16 mouse cellular contexts compared by ENCODE assay signal in genomic region chr17:36900691-36901090, GRCm38 (mm10). TPM values are rescaled to one million over a fixed set of nuclear protein-coding genes. Genes with fewer than 3 reads are reported as not detected.
DNase-seq lines count a peak whose midpoint lies in the region; ATAC-seq and TF ChIP-seq lines count a peak whose summit lies in the region.
"Had no signal": no experiment of that assay in that cellular context is flagged by ENCODE, and none has a peak within 500 bp of the region (broad histone marks: within the 10 kb centered on the region; RNA-seq: fewer than 3 reads in every experiment).

No protein-coding gene starts in this region.

- H3K4me3 ChIP-seq in kidney, postnatal 0 days (replicated peaks; ENCODE audit: low read depth, low read length): no peak overlapping the region
- H3K4me3 ChIP-seq in midbrain, postnatal 0 days (ENCODE audit: low read depth, low read length): no peak overlapping the region
- H3K4me3 ChIP-seq in midbrain, embryonic 15.5 days: no peak overlapping the region
- H3K4me3 ChIP-seq in stomach, postnatal 0 days (ENCODE audit: low read depth, low read length): no peak overlapping the region
- H3K4me3 ChIP-seq: heart, embryonic 15.5 days; hindbrain, embryonic 15.5 days; kidney, embryonic 15.5 days had no signal

- H3K4me1 ChIP-seq in kidney, postnatal 0 days (replicated peaks; ENCODE audit: insufficient read depth, low read length): no peaks in the 10 kb centered on the region
- no peaks in the 10 kb centered on the region for H3K4me1 ChIP-seq in midbrain, postnatal 0 days (ENCODE audit: insufficient read depth, low read length)
- no peaks in the 10 kb centered on the region for H3K4me1 ChIP-seq in midbrain, embryonic 15.5 days
- no peaks in the 10 kb centered on the region for H3K4me1 ChIP-seq in stomach, postnatal 0 days (replicated peaks; ENCODE audit: control insufficient read depth, insufficient read depth)
- H3K4me1 ChIP-seq: heart, embryonic 15.5 days; hindbrain, embryonic 15.5 days; kidney, embryonic 15.5 days had no signal

- no peak overlapping the region for H3K27ac ChIP-seq in kidney, postnatal 0 days
- no peak overlapping the region for H3K27ac ChIP-seq in midbrain, postnatal 0 days (ENCODE audit: low read depth, low read length)
- no peak overlapping the region for H3K27ac ChIP-seq in midbrain, embryonic 15.5 days
- no peak overlapping the region for H3K27ac ChIP-seq in stomach, postnatal 0 days (replicated peaks)
- H3K27ac ChIP-seq: heart, embryonic 15.5 days; hindbrain, embryonic 15.5 days; kidney, embryonic 15.5 days had no signal

- H3K9ac ChIP-seq in kidney, postnatal 0 days (ENCODE audit: low read depth, low read length): no peak overlapping the region
- no peak overlapping the region for H3K9ac ChIP-seq in midbrain, postnatal 0 days (replicated peaks; ENCODE audit: low read length, poor library complexity, severe bottlenecking)
- no peak overlapping the region for H3K9ac ChIP-seq in midbrain, embryonic 15.5 days
- no peak overlapping the region for H3K9ac ChIP-seq in stomach, postnatal 0 days (ENCODE audit: low read length)
- H3K9ac ChIP-seq: heart, embryonic 15.5 days; hindbrain, embryonic 15.5 days; kidney, embryonic 15.5 days had no signal

- ATAC-seq in kidney, postnatal 0 days (replicated peaks; ENCODE audit: low FRiP score, low read depth): no peak
- ATAC-seq in midbrain, postnatal 0 days (ENCODE audit: low FRiP score): no peak
- no peak for ATAC-seq in midbrain, embryonic 15.5 days (replicated peaks)
- no peak for ATAC-seq in stomach, postnatal 0 days (ENCODE audit: low FRiP score, low TSS enrichment)

- H3K4me2 ChIP-seq in kidney, postnatal 0 days (ENCODE audit: low read length): no peak overlapping the region
- H3K4me2 ChIP-seq in midbrain, postnatal 0 days (ENCODE audit: low read depth, low read length, poor library complexity, severe bottlenecking): no peak overlapping the region
- H3K4me2 ChIP-seq in midbrain, embryonic 15.5 days: no peak overlapping the region
- no peak overlapping the region for H3K4me2 ChIP-seq in stomach, postnatal 0 days (replicated peaks; ENCODE audit: low read depth)
- H3K4me2 ChIP-seq: heart, embryonic 15.5 days; hindbrain, embryonic 15.5 days; kidney, embryonic 15.5 days had no signal

- H3K36me3 ChIP-seq in kidney, postnatal 0 days (ENCODE audit: insufficient read depth, low read length): no peaks in the 10 kb centered on the region
- H3K36me3 ChIP-seq in midbrain, postnatal 0 days (ENCODE audit: insufficient read depth, low read length): no peaks in the 10 kb centered on the region
- no peaks in the 10 kb centered on the region for H3K36me3 ChIP-seq in midbrain, embryonic 15.5 days (replicated peaks)
- H3K36me3 ChIP-seq in stomach, postnatal 0 days (ENCODE audit: control insufficient read depth, insufficient read depth, low read length): no peaks in the 10 kb centered on the region
- H3K36me3 ChIP-seq: heart, embryonic 15.5 days; hindbrain, embryonic 15.5 days; kidney, embryonic 15.5 days had no signal

- no peak for TF ChIP-seq POLR2A in brain, embryonic 14.5 days (IDR thresholded peaks at IDR 0.05; ENCODE audit: borderline replicate concordance, extremely low read depth, insufficient read depth, insufficient read length, poor library complexity, severe bottlenecking)

- H3K9me3 ChIP-seq in kidney, postnatal 0 days (replicated peaks; ENCODE audit: low read length): no peaks in the 10 kb centered on the region
- no peaks in the 10 kb centered on the region for H3K9me3 ChIP-seq in midbrain, postnatal 0 days (ENCODE audit: low read length)
- no peaks in the 10 kb centered on the region for H3K9me3 ChIP-seq in midbrain, embryonic 15.5 days
- H3K9me3 ChIP-seq in stomach, postnatal 0 days (ENCODE audit: control insufficient read depth, low read length): no peaks in the 10 kb centered on the region
- H3K9me3 ChIP-seq: heart, embryonic 15.5 days; hindbrain, embryonic 15.5 days; kidney, embryonic 15.5 days had no signal

- 33% methylated on average over 1 of the region's 1 CpGs for WGBS in kidney, postnatal 0 days
- WGBS in midbrain, postnatal 0 days: 38% methylated on average over 1 of the region's 1 CpGs
- 46% methylated on average over 1 of the region's 1 CpGs for WGBS in midbrain, embryonic 15.5 days
- WGBS in stomach, postnatal 0 days: 32% methylated on average over 1 of the region's 1 CpGs

- no peak for TF ChIP-seq EP300 in stomach, postnatal 0 days (optimal IDR thresholded peaks at IDR 0.05)

- DNase-seq in kidney, postnatal 0 days (ENCODE audit: low spot score): peak; percentile 30
- DNase-seq in kidney, adult 18-20 months: no peak
- DNase-seq in midbrain, postnatal 0 days (ENCODE audit: low spot score): no peak
- peak; percentile 23 for DNase-seq in brain, embryonic 14.5 days (ENCODE audit: low read depth)
- no peak for DNase-seq in stomach, postnatal 0 days (ENCODE audit: low spot score)
- DNase-seq in urinary bladder, adult 2 months (ENCODE audit: low spot score): no peak
- DNase-seq: adrenal gland, adult 2 months; cerebellum, adult 9-11 months had no signal

- no peaks in the 10 kb centered on the region for H3K27me3 ChIP-seq in kidney, postnatal 0 days (ENCODE audit: insufficient read depth, low read length)
- H3K27me3 ChIP-seq in midbrain, postnatal 0 days (ENCODE audit: insufficient read depth, low read length): no peaks in the 10 kb centered on the region
- no peaks in the 10 kb centered on the region for H3K27me3 ChIP-seq in midbrain, embryonic 15.5 days (replicated peaks)
- H3K27me3 ChIP-seq in stomach, postnatal 0 days (ENCODE audit: control insufficient read depth, insufficient read depth, low read length): no peaks in the 10 kb centered on the region
- H3K27me3 ChIP-seq: heart, embryonic 15.5 days; hindbrain, embryonic 15.5 days; kidney, embryonic 15.5 days had no signal

- TF ChIP-seq CTCF in kidney, postnatal 0 days (IDR thresholded peaks at IDR 0.05; ENCODE audit: low read depth): peak; percentile 44; the same call in 1 of the 2 replicates
- TF ChIP-seq CTCF in midbrain, postnatal 0 days (IDR thresholded peaks at IDR 0.05): peak; percentile 38
- TF ChIP-seq CTCF in brain, embryonic 14.5 days (IDR thresholded peaks at IDR 0.05; ENCODE audit: borderline replicate concordance, extremely low read depth, insufficient read depth, insufficient read length): no peak
- peak; percentile 51 for TF ChIP-seq CTCF in stomach, postnatal 0 days (IDR thresholded peaks at IDR 0.05; ENCODE audit: low read depth)

RNA-seq across cellular contexts. Expression of gene Trim31, which starts 2.8 kb away (rescaled TPM):
- polyA plus RNA-seq in kidney, postnatal 0 days (2015; fragmentation: Nextera tagmentation; extraction: Ambion mirVana): not detected in 2 replicates
- total RNA-seq in midbrain, postnatal 0 days (2014; rRNA removed): not detected in 2 replicates
- not detected in 2 replicates for polyA plus RNA-seq in midbrain, postnatal 0 days (2015; fragmentation: Nextera tagmentation; extraction: Ambion mirVana)
- polyA plus RNA-seq in midbrain, embryonic 15.5 days (2015; fragmentation: Nextera tagmentation; extraction: Ambion mirVana): not detected in 2 replicates
- not detected in 2 replicates for polyA plus RNA-seq in brain, embryonic 14.5 days (2012; rRNA removed)
- 1.4 and 1.8 TPM in 2 replicates for polyA plus RNA-seq in stomach, postnatal 0 days (2015; fragmentation: Nextera tagmentation; extraction: Ambion mirVana)
- not detected in 2 replicates for polyA plus RNA-seq in urinary bladder, adult 2 months (2012; rRNA removed)
- total RNA-seq: adrenal gland, adult 2 months; left cerebral cortex, postnatal 25 days; liver, adult 2 months had no signal
- polyA plus RNA-seq: adrenal gland, adult 2 months; embryonic facial prominence, embryonic 11.5 days; heart, embryonic 15.5 days; hindbrain, embryonic 15.5 days; kidney, embryonic 15.5 days; liver, adult 2 months had no signal

RNA-seq across cellular contexts. Expression of gene Trim40, which starts 10.8 kb away (rescaled TPM):
- not detected in 2 replicates for polyA plus RNA-seq in kidney, postnatal 0 days (2015; fragmentation: Nextera tagmentation; extraction: Ambion mirVana)
- not detected in 2 replicates for total RNA-seq in midbrain, postnatal 0 days (2014; rRNA removed)
- 0.19 and 0.25 TPM in 2 replicates for polyA plus RNA-seq in midbrain, postnatal 0 days (2015; fragmentation: Nextera tagmentation; extraction: Ambion mirVana)
- not detected in 2 replicates for polyA plus RNA-seq in midbrain, embryonic 15.5 days (2015; fragmentation: Nextera tagmentation; extraction: Ambion mirVana)
- polyA plus RNA-seq in brain, embryonic 14.5 days (2012; rRNA removed): 0.08 TPM in 1 of 2 replicates, not detected in the other
- 0.80 and 1.0 TPM in 2 replicates for polyA plus RNA-seq in stomach, postnatal 0 days (2015; fragmentation: Nextera tagmentation; extraction: Ambion mirVana)
- polyA plus RNA-seq in urinary bladder, adult 2 months (2012; rRNA removed): 0.15 and 0.41 TPM in 2 replicates
- total RNA-seq: left cerebral cortex, postnatal 25 days; liver, adult 2 months had no signal
- polyA plus RNA-seq: embryonic facial prominence, embryonic 11.5 days; gonadal fat pad, adult 2 months; heart, embryonic 15.5 days; kidney, embryonic 15.5 days had no signal

RNA-seq across cellular contexts. Expression of gene Trim10, which starts 31.3 kb away (rescaled TPM):
- 0.34 and 0.43 TPM in 2 replicates for polyA plus RNA-seq in kidney, postnatal 0 days (2015; fragmentation: Nextera tagmentation; extraction: Ambion mirVana)
- total RNA-seq in midbrain, postnatal 0 days (2014; rRNA removed): 0.22 and 0.24 TPM in 2 replicates
- polyA plus RNA-seq in midbrain, postnatal 0 days (2015; fragmentation: Nextera tagmentation; extraction: Ambion mirVana): 0.16 and 0.17 TPM in 2 replicates
- 1.2 and 1.5 TPM in 2 replicates for polyA plus RNA-seq in midbrain, embryonic 15.5 days (2015; fragmentation: Nextera tagmentation; extraction: Ambion mirVana)
- 0.19 and 0.52 TPM in 2 replicates for polyA plus RNA-seq in brain, embryonic 14.5 days (2012; rRNA removed)
- polyA plus RNA-seq in stomach, postnatal 0 days (2015; fragmentation: Nextera tagmentation; extraction: Ambion mirVana): 0.28 and 0.32 TPM in 2 replicates
- polyA plus RNA-seq in urinary bladder, adult 2 months (2012; rRNA removed): 0.07 TPM in 2 replicates
- total RNA-seq: left cerebral cortex, postnatal 25 days; liver, adult 2 months had no signal
- polyA plus RNA-seq: liver, adult 2 months had no signal

RNA-seq across cellular contexts. Expression of gene Trim15, which starts 33.7 kb away (rescaled TPM):
- 0.08 TPM in 1 of 2 replicates, not detected in the other for polyA plus RNA-seq in kidney, postnatal 0 days (2015; fragmentation: Nextera tagmentation; extraction: Ambion mirVana)
- 0.27 and 0.33 TPM in 2 replicates for total RNA-seq in midbrain, postnatal 0 days (2014; rRNA removed)
- 0.73 and 0.90 TPM in 2 replicates for polyA plus RNA-seq in midbrain, postnatal 0 days (2015; fragmentation: Nextera tagmentation; extraction: Ambion mirVana)
- 0.79 and 1.2 TPM in 2 replicates for polyA plus RNA-seq in midbrain, embryonic 15.5 days (2015; fragmentation: Nextera tagmentation; extraction: Ambion mirVana)
- polyA plus RNA-seq in brain, embryonic 14.5 days (2012; rRNA removed): 0.09 and 0.16 TPM in 2 replicates
- polyA plus RNA-seq in stomach, postnatal 0 days (2015; fragmentation: Nextera tagmentation; extraction: Ambion mirVana): 2.0 and 2.1 TPM in 2 replicates
- polyA plus RNA-seq in urinary bladder, adult 2 months (2012; rRNA removed): 0.03 TPM in 1 of 2 replicates, not detected in the other
- total RNA-seq: adrenal gland, adult 2 months; left cerebral cortex, postnatal 25 days; liver, adult 2 months had no signal
- polyA plus RNA-seq: adrenal gland, adult 2 months; gonadal fat pad, adult 2 months; liver, adult 2 months had no signal

RNA-seq across cellular contexts. Expression of gene Rnf39, which starts 42.0 kb away (rescaled TPM):
- 0.34 and 0.46 TPM in 2 replicates for polyA plus RNA-seq in kidney, postnatal 0 days (2015; fragmentation: Nextera tagmentation; extraction: Ambion mirVana)
- total RNA-seq in midbrain, postnatal 0 days (2014; rRNA removed): 3.9 TPM in 2 replicates
- 2.8 and 3.3 TPM in 2 replicates for polyA plus RNA-seq in midbrain, postnatal 0 days (2015; fragmentation: Nextera tagmentation; extraction: Ambion mirVana)
- polyA plus RNA-seq in midbrain, embryonic 15.5 days (2015; fragmentation: Nextera tagmentation; extraction: Ambion mirVana): 1.1 and 1.7 TPM in 2 replicates
- polyA plus RNA-seq in brain, embryonic 14.5 days (2012; rRNA removed): 0.18 and 0.19 TPM in 2 replicates
- polyA plus RNA-seq in stomach, postnatal 0 days (2015; fragmentation: Nextera tagmentation; extraction: Ambion mirVana): 48.9 and 53.1 TPM in 2 replicates
- 8.9 and 11.0 TPM in 2 replicates for polyA plus RNA-seq in urinary bladder, adult 2 months (2012; rRNA removed)

Comparison
In these comparisons a context has a peak if more than half of its experiments do, and no peak if none do; other contexts are left out.
1. DNase-seq: peak in kidney, postnatal 0 days (single experiment) and brain, embryonic 14.5 days (single experiment); none in kidney, adult 18-20 months (single experiment), midbrain, postnatal 0 days (single experiment), stomach, postnatal 0 days (single experiment) and urinary bladder, adult 2 months (single experiment).